Mouse (Mus musculus): ENCODE data around the gene Spc24.
A peak's percentile ranks its signal among the peaks of the same experiment; 100 is the strongest.
"Not testable (repeated sequence)": the region's sequence is repeated elsewhere in the genome, so short reads cannot be mapped to it uniquely, and the experiment has no call there.

The Spc24 gene

GRCm38 (mm10) chr9:21781657-21782468, 21.8 kb upstream of the Spc24 start:
- no peak for DNase-seq

- no peak for DNase-seq
Observed at GRCm38 (mm10) chr9:21777726-21778125, 17.6 kb upstream of the Spc24 start.

GRCm38 (mm10) chr9:21774353-21774752, 14.2 kb upstream of the Spc24 start:
- no peak for DNase-seq

- DNase-seq: not testable (repeated sequence)
Observed at GRCm38 (mm10) chr9:21773396-21773795, 13.3 kb upstream of the Spc24 start.

- no peak for DNase-seq
Observed at GRCm38 (mm10) chr9:21769558-21770183, 9.6 kb upstream of the Spc24 start.

GRCm38 (mm10) chr9:21768511-21769411, 8.7 kb upstream of the Spc24 start:
- DNase-seq: no peak

- DNase-seq: no peak
Observed at GRCm38 (mm10) chr9:21767896-21768295, 7.8 kb upstream of the Spc24 start.

- DNase-seq: no peak
Observed at GRCm38 (mm10) chr9:21764084-21764999, 4.2 kb upstream of the Spc24 start.

GRCm38 (mm10) chr9:21762135-21762534, 2.0 kb upstream of the Spc24 start:
- no peak for DNase-seq

GRCm38 (mm10) chr9:21759718-21760117, 385 bp downstream of the Spc24 start:
- no peak for DNase-seq

GRCm38 (mm10) chr9:21758576-21759529, 1.2 kb downstream of the Spc24 start:
- peak in 1 of 2 experiments; percentile 20 for DNase-seq

- DNase-seq: no peak
Observed at GRCm38 (mm10) chr9:21754516-21755321, 5.4 kb downstream of the Spc24 start.

GRCm38 (mm10) chr9:21754003-21754402, 6.1 kb downstream of the Spc24 start:
- DNase-seq: no peak

GRCm38 (mm10) chr9:21752252-21752792, 7.8 kb downstream of the Spc24 start:
- no peak for DNase-seq

- DNase-seq: no peak
Observed at GRCm38 (mm10) chr9:21751347-21751746, 8.8 kb downstream of the Spc24 start.

GRCm38 (mm10) chr9:21750370-21750769, 9.7 kb downstream of the Spc24 start:
- no peak for DNase-seq

GRCm38 (mm10) chr9:21749382-21750118, 10.6 kb downstream of the Spc24 start:
- no peak for DNase-seq

GRCm38 (mm10) chr9:21748491-21748890, 11.6 kb downstream of the Spc24 start:
- DNase-seq: no peak

- no peak for DNase-seq
Observed at GRCm38 (mm10) chr9:21748033-21748432, 12.1 kb downstream of the Spc24 start.
